Comparison of ENCODE assay signal across 8 mouse cellular contexts in genomic region chr4:107440306-107440705, GRCm38 (mm10). TPM values are rescaled to one million over a fixed set of nuclear protein-coding genes. Genes with fewer than 3 reads are reported as not detected.
DNase-seq lines count a peak whose midpoint lies in the region; ATAC-seq and TF ChIP-seq lines count a peak whose summit lies in the region.
"Had no signal": no experiment of that assay in that cellular context is flagged by ENCODE, and none has a peak within 500 bp of the region (broad histone marks: within the 10 kb centered on the region; RNA-seq: fewer than 3 reads in every experiment).

No protein-coding gene starts in this region.

- peaks cover 9% of the 10 kb centered on the region for H3K4me1 ChIP-seq in lung, embryonic 16.5 days (replicated peaks; ENCODE audit: control insufficient read depth, insufficient read depth, low read length)
- H3K4me1 ChIP-seq in hindbrain, embryonic 10.5 days (replicated peaks) = peaks cover 27% of the 10 kb centered on the region
- H3K4me1 ChIP-seq in kidney, embryonic 16.5 days (ENCODE audit: insufficient read depth, low read length) = peaks cover 42% of the 10 kb centered on the region
- peaks cover 4% of the 10 kb centered on the region; the same call in 1 of the 2 replicates for H3K4me1 ChIP-seq in small intestine, adult 2 months (ENCODE audit: control insufficient read depth, insufficient read depth, insufficient read length, low read length)

- H3K27me3 ChIP-seq in lung, embryonic 16.5 days (ENCODE audit: control insufficient read depth, insufficient read depth, low read depth, low read length) = peaks cover 43% of the 10 kb centered on the region
- peaks cover 89% of the 10 kb centered on the region for H3K27me3 ChIP-seq in hindbrain, embryonic 10.5 days (ENCODE audit: insufficient read depth, poor library complexity, severe bottlenecking)
- peaks cover 55% of the 10 kb centered on the region for H3K27me3 ChIP-seq in kidney, embryonic 16.5 days (ENCODE audit: insufficient read depth, low read length)
- peaks cover 48% of the 10 kb centered on the region for H3K27me3 ChIP-seq in small intestine, adult 2 months (ENCODE audit: control insufficient read depth, insufficient read depth, low read length)

- peak overlapping the region; percentile 48 for H3K4me2 ChIP-seq in lung, embryonic 16.5 days (ENCODE audit: low read depth, low read length)
- H3K4me2 ChIP-seq in kidney, embryonic 16.5 days (replicated peaks; ENCODE audit: low read depth, low read length) = peak overlapping the region; percentile 28

- peak overlapping the region; percentile 31 for H3K4me3 ChIP-seq in lung, embryonic 16.5 days (ENCODE audit: low read length)
- H3K4me3 ChIP-seq in hindbrain, embryonic 10.5 days = peak overlapping the region; percentile 36
- peak overlapping the region; percentile 9; the same call in 1 of the 2 replicates for H3K4me3 ChIP-seq in kidney, embryonic 16.5 days (ENCODE audit: low read length)
- peak overlapping the region; percentile 21 for H3K4me3 ChIP-seq in small intestine, adult 2 months (ENCODE audit: low read depth, low read length)

- no peak for TF ChIP-seq POLR2A in small intestine, adult 2 months (IDR thresholded peaks at IDR 0.05; ENCODE audit: low read depth, low read length)

- no peak overlapping the region for H3K27ac ChIP-seq in lung, embryonic 16.5 days (ENCODE audit: low read length)
- H3K27ac ChIP-seq in hindbrain, embryonic 10.5 days = no peak overlapping the region
- H3K27ac ChIP-seq in kidney, embryonic 16.5 days (ENCODE audit: low read length) = 0 out of 2 replicates have a peak overlapping the region, but pooled peaks have one; percentile 22
- no peak overlapping the region for H3K27ac ChIP-seq in small intestine, adult 2 months (ENCODE audit: insufficient read depth, low read depth, low read length)

- TF ChIP-seq CTCF in small intestine, adult 2 months (IDR thresholded peaks at IDR 0.05; ENCODE audit: extremely low read depth, insufficient read length, insufficient replicate concordance, low read depth, low read length) = no peak

- no peaks in the 10 kb centered on the region for H3K9me3 ChIP-seq in lung, embryonic 16.5 days (ENCODE audit: control insufficient read depth, low read length)
- no peaks in the 10 kb centered on the region; the same call in 1 of the 2 replicates for H3K9me3 ChIP-seq in hindbrain, embryonic 10.5 days
- 0 out of 2 replicates have a peak, but pooled peaks cover 3% of the 10 kb centered on the region for H3K9me3 ChIP-seq in kidney, embryonic 16.5 days (ENCODE audit: low read length)

- 12% methylated on average over 13 of the region's 13 CpGs for whole genome bisulfite sequencing in lung, embryonic 16.5 days
- WGBS in hindbrain, embryonic 10.5 days = 20% methylated on average over 13 of the region's 13 CpGs
- WGBS in kidney, embryonic 16.5 days = 18% methylated on average over 13 of the region's 13 CpGs
- WGBS in small intestine, adult 2 months = 14% methylated on average over 13 of the region's 13 CpGs

- no peaks in the 10 kb centered on the region for H3K36me3 ChIP-seq in lung, embryonic 16.5 days (ENCODE audit: control insufficient read depth, insufficient read depth, low read length)
- H3K36me3 ChIP-seq in hindbrain, embryonic 10.5 days = no peaks in the 10 kb centered on the region
- H3K36me3 ChIP-seq in kidney, embryonic 16.5 days (ENCODE audit: insufficient read depth, low read length) = no peaks in the 10 kb centered on the region
- H3K36me3 ChIP-seq in small intestine, adult 2 months (ENCODE audit: control insufficient read depth, insufficient read depth, low read length) = no peaks in the 10 kb centered on the region

- DNase-seq in lung, postnatal 36 days = no peak
- DNase-seq in hindbrain, embryonic 10.5 days (ENCODE audit: low spot score) = no peak
- DNase-seq in frontal cortex, postnatal 14 days (ENCODE audit: low spot score in 2 of 2) = no peak
- no peak for DNase-seq in thymus, postnatal 14 days
- DNase-seq: gastrocnemius, postnatal 36 days had no signal

- peak overlapping the region; percentile 38 for H3K9ac ChIP-seq in lung, embryonic 16.5 days (ENCODE audit: low read length)
- H3K9ac ChIP-seq in kidney, embryonic 16.5 days (replicated peaks; ENCODE audit: low read length) = peak overlapping the region; percentile 44

- ATAC-seq in lung, embryonic 16.5 days (ENCODE audit: low read depth) = no peak
- ATAC-seq in kidney, embryonic 16.5 days (ENCODE audit: low FRiP score, low TSS enrichment) = no peak

RNA-seq across cellular contexts. Expression of gene Glis1, which starts 5.9 kb away (rescaled TPM):
- 0.36 and 1.0 TPM in 2 replicates for polyA plus RNA-seq in lung, embryonic 16.5 days (2015; fragmentation: Nextera tagmentation; extraction: Ambion mirVana)
- polyA plus RNA-seq in hindbrain, embryonic 10.5 days (2016; fragmentation: Nextera tagmentation; extraction: Ambion mirVana) = 2.9 and 6.3 TPM in 2 replicates
- polyA plus RNA-seq in kidney, embryonic 16.5 days (2015; fragmentation: Nextera tagmentation; extraction: Ambion mirVana) = 4.6 and 5.1 TPM in 2 replicates
- 0.10 and 1.0 TPM in 2 replicates for polyA plus RNA-seq in small intestine, adult 2 months (2012; rRNA removed)
